Mouse (Mus musculus) G1E (cell line): Measurements from ENCODE around the gene Celf2.

Experiments used
- CTCF ChIP-seq: IDR thresholded peaks from 2 replicates; pipeline ENCODE4 v1.5.1; 2012; ENCODE audit warnings: low read depth, low read length, inconsistent platforms, mixed read lengths
- GATA1 ChIP-seq: IDR thresholded peaks from 2 replicates; pipeline ENCODE4 v1.6.1; 2012; ENCODE audit warnings: borderline replicate concordance, low read length, inconsistent platforms, mixed read lengths
- TAL1 ChIP-seq: conservative IDR thresholded peaks from 2 replicates; pipeline ENCODE4 v1.6.1; 2012; ENCODE audit warnings: low read depth, low read length, inconsistent platforms, mixed read lengths

GRCm38 (mm10) chr2:7165786-7166185 is 343.6 kb downstream of the Celf2 start:
- TF ChIP-seq TAL1 (no peak), CTCF (no peak), GATA1 (no peak)
